Mouse (Mus musculus) gastrocnemius, postnatal 4 days (tissue): ENCODE results near the gene Zbtb37. TPM values are rescaled to one million over a fixed set of nuclear protein-coding genes. Genes with fewer than 3 reads are reported as not detected.
"Not testable (repeated sequence)": the region's sequence is repeated elsewhere in the genome, so short reads cannot be mapped to it uniquely, and the experiment has no call there.

Experiments used
- DNase-seq, 2 experiments: peaks; one replicate each; pipeline ENCODE4 v3.0.0; 2021 to 2022; ENCODE audit warnings: low spot score in 2 of 2, mixed read lengths in 2 of 2
- total RNA-seq, 2 experiments: library from RNA; stranded (reverse); gene quantifications; 2 replicates each; pipeline ENCODE4 v1.2.3; 2021

Zbtb37 gene
- total RNA-seq, 2 experiments from 2014 or later: 14.2 to 15.6 TPM

GRCm38 (mm10) chr1:161033856-161034434 lies 704 bp downstream of the Zbtb37 start:
- no peak for DNase-seq

- DNase-seq: no peak
Measured at GRCm38 (mm10) chr1:161032345-161032744, 2.3 kb downstream of the Zbtb37 start.

GRCm38 (mm10) chr1:161031881-161032280 lies 2.8 kb downstream of the Zbtb37 start:
- no peak for DNase-seq

- no peak for DNase-seq
Measured at GRCm38 (mm10) chr1:161030058-161030457, 4.6 kb downstream of the Zbtb37 start.

GRCm38 (mm10) chr1:161028427-161028826 lies 6.2 kb downstream of the Zbtb37 start:
- not testable (repeated sequence) for DNase-seq

- DNase-seq: no peak
Measured at GRCm38 (mm10) chr1:161027196-161027595, 7.5 kb downstream of the Zbtb37 start.

- DNase-seq: no peak
Measured at GRCm38 (mm10) chr1:161025410-161026210, 9.0 kb downstream of the Zbtb37 start.

- DNase-seq: no peak
Measured at GRCm38 (mm10) chr1:161020051-161020450, 14.6 kb downstream of the Zbtb37 start.

- DNase-seq: no peak
Measured at GRCm38 (mm10) chr1:161016378-161016777, 18.3 kb downstream of the Zbtb37 start.

- no peak for DNase-seq
Measured at GRCm38 (mm10) chr1:161010436-161010835, 24.2 kb downstream of the Zbtb37 start.

- DNase-seq: no peak
Measured at GRCm38 (mm10) chr1:161008038-161008437, 26.6 kb downstream of the Zbtb37 start.

GRCm38 (mm10) chr1:161006471-161006870 lies 28.2 kb downstream of the Zbtb37 start:
- DNase-seq: no peak

- no peak for DNase-seq
Measured at GRCm38 (mm10) chr1:161005526-161005925, 29.1 kb downstream of the Zbtb37 start.

- no peak for DNase-seq
Measured at GRCm38 (mm10) chr1:161004942-161005341, 29.7 kb downstream of the Zbtb37 start.

- DNase-seq: no peak
Measured at GRCm38 (mm10) chr1:160993851-160994250, 40.8 kb downstream of the Zbtb37 start.

GRCm38 (mm10) chr1:160989395-160989794 lies 45.3 kb downstream of the Zbtb37 start:
- no peak for DNase-seq

GRCm38 (mm10) chr1:160986881-160987635 lies 47.6 kb downstream of the Zbtb37 start:
- no peak for DNase-seq

GRCm38 (mm10) chr1:160985477-160985876 lies 49.2 kb downstream of the Zbtb37 start:
- DNase-seq: no peak

- not testable (repeated sequence) for DNase-seq
Measured at GRCm38 (mm10) chr1:160984731-160985130, 49.9 kb downstream of the Zbtb37 start.

- no peak for DNase-seq
Measured at GRCm38 (mm10) chr1:160982887-160983286, 51.8 kb downstream of the Zbtb37 start.

- DNase-seq: no peak
Measured at GRCm38 (mm10) chr1:160981337-160981736, 53.3 kb downstream of the Zbtb37 start.
